In the genomic region with DNA sequence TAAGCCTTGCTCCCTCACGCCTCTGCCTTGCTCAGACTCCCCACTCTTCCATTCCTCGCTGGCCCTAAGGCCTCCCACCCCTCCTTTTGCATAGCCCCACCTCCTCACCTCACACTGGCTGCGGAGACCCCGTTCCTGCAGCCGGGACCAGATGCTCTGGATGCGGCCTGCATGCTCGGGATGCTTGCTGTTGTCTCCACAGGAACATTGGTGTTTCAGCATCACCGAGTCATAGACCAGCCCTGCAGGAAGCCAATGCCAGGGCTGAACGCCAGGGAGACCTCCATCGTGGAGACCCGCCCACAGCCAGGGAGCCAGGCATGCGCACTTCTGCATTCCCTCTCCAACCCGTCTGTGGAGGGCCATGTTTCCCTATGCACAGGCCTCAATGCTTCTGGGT, we compare ENCODE assay signal across 10 mouse cellular contexts. TPM values are rescaled to one million over a fixed set of nuclear protein-coding genes. Genes with fewer than 3 reads are reported as not detected.
DNase-seq lines count a peak whose midpoint lies in the region; ATAC-seq lines count a peak whose summit lies in the region.
"Had no signal": no experiment of that assay in that cellular context is flagged by ENCODE, and none has a peak within 500 bp of the region (broad histone marks: within the 10 kb centered on the region; RNA-seq: fewer than 3 reads in every experiment).

No protein-coding gene starts in this region.

- no peaks in the 10 kb centered on the region for H3K27me3 ChIP-seq in forebrain, embryonic 16.5 days (replicated peaks; ENCODE audit: control insufficient read depth, insufficient read depth, low read length)
- H3K27me3 ChIP-seq in midbrain, embryonic 13.5 days = no peaks in the 10 kb centered on the region

- H3K4me1 ChIP-seq in forebrain, embryonic 16.5 days (replicated peaks; ENCODE audit: control insufficient read depth, insufficient read depth, low read length) = peaks cover 13% of the 10 kb centered on the region
- H3K4me1 ChIP-seq in midbrain, embryonic 13.5 days (replicated peaks) = peaks cover 38% of the 10 kb centered on the region

- peaks cover 2% of the 10 kb centered on the region for H3K36me3 ChIP-seq in forebrain, embryonic 16.5 days (ENCODE audit: control insufficient read depth, insufficient read depth)
- peaks cover 66% of the 10 kb centered on the region for H3K36me3 ChIP-seq in midbrain, embryonic 13.5 days

- peak overlapping the region; percentile 32 for H3K4me3 ChIP-seq in forebrain, embryonic 16.5 days (replicated peaks; ENCODE audit: low read length)
- peak overlapping the region; percentile 8 for H3K4me3 ChIP-seq in midbrain, embryonic 13.5 days (replicated peaks)

- peak; percentile 12 for DNase-seq in cerebellum, adult 9-11 months
- no peak for DNase-seq in cerebellum, postnatal 25 days
- peak; percentile 74 for DNase-seq in Muller cell, postnatal 12 days (ENCODE audit: inconsistent ontology term)
- no peak for DNase-seq in lung, postnatal 10 days
- DNase-seq: lung, adult 2 months had no signal

- peak overlapping the region; percentile 41 for H3K4me2 ChIP-seq in forebrain, embryonic 16.5 days (ENCODE audit: low read length)
- H3K4me2 ChIP-seq in midbrain, embryonic 13.5 days (replicated peaks) = peak overlapping the region; percentile 41

- H3K27ac ChIP-seq in forebrain, embryonic 16.5 days (ENCODE audit: low read length) = peak overlapping the region; percentile 53
- peak overlapping the region; percentile 65 for H3K27ac ChIP-seq in midbrain, embryonic 13.5 days

- H3K9ac ChIP-seq in forebrain, embryonic 16.5 days (replicated peaks; ENCODE audit: low read depth, low read length) = peak overlapping the region; percentile 50
- H3K9ac ChIP-seq in midbrain, embryonic 13.5 days (replicated peaks) = 0 out of 2 replicates have a peak overlapping the region, but pooled peaks have one; percentile 19

- no peaks in the 10 kb centered on the region for H3K9me3 ChIP-seq in forebrain, embryonic 16.5 days (ENCODE audit: control insufficient read depth, low read length)
- no peaks in the 10 kb centered on the region for H3K9me3 ChIP-seq in midbrain, embryonic 13.5 days

- 7% methylated on average over 13 of the region's 13 CpGs for WGBS in forebrain, embryonic 16.5 days
- 11% methylated on average over 13 of the region's 13 CpGs for WGBS in midbrain, embryonic 13.5 days

- peak; percentile 75 for ATAC-seq in forebrain, embryonic 16.5 days
- peak; percentile 72 for ATAC-seq in midbrain, embryonic 13.5 days
- no peak for ATAC-seq in activated CD4-positive, CD25-positive, alpha-beta regulatory T cell, adult 4 months
- no peak for ATAC-seq in megakaryocyte-erythroid progenitor cell, adult 5-6 weeks (replicated peaks; ENCODE audit: low FRiP score, low TSS enrichment, poor library complexity, severe bottlenecking)
- ATAC-seq: intestine, postnatal 0 days had no signal

RNA-seq across cellular contexts. Expression of gene Slc48a1, which starts 24.3 kb away (rescaled TPM):
- 72.9 and 78.2 TPM in 2 replicates for polyA plus RNA-seq in forebrain, embryonic 16.5 days (2015; fragmentation: Nextera tagmentation; extraction: Ambion mirVana)
- polyA plus RNA-seq in midbrain, embryonic 13.5 days (2015; fragmentation: Nextera tagmentation; extraction: Ambion mirVana) = 48.0 and 59.8 TPM in 2 replicates
- polyA plus RNA-seq in activated CD4-positive, CD25-positive, alpha-beta regulatory T cell, adult 4 months (2017; shearing (Covaris generic)) = 10 to 100 TPM; 23.6 to 29.0 TPM
- total RNA-seq in megakaryocyte-erythroid progenitor cell, adult 5-6 weeks (2014; fragmentation: Nextera tagmentation) = 91.5 and 112 TPM in 2 replicates
- 53.7 and 72.6 TPM in 2 replicates for total RNA-seq in megakaryocyte-erythroid progenitor cell, adult 5-6 weeks (2017)

RNA-seq across cellular contexts. Expression of gene Rapgef3, which starts 34.8 kb away (rescaled TPM):
- polyA plus RNA-seq in forebrain, embryonic 16.5 days (2015; fragmentation: Nextera tagmentation; extraction: Ambion mirVana) = 8.9 and 13.3 TPM in 2 replicates
- 7.2 and 9.0 TPM in 2 replicates for polyA plus RNA-seq in midbrain, embryonic 13.5 days (2015; fragmentation: Nextera tagmentation; extraction: Ambion mirVana)
- polyA plus RNA-seq in activated CD4-positive, CD25-positive, alpha-beta regulatory T cell, adult 4 months (2017; shearing (Covaris generic)) = not detected
- 12.0 and 13.1 TPM in 2 replicates for total RNA-seq in megakaryocyte-erythroid progenitor cell, adult 5-6 weeks (2014; fragmentation: Nextera tagmentation)
- 6.8 and 8.2 TPM in 2 replicates for total RNA-seq in megakaryocyte-erythroid progenitor cell, adult 5-6 weeks (2017)

RNA-seq across cellular contexts. Expression of gene Hdac7, which starts 41.7 kb away (rescaled TPM):
- 21.7 and 31.1 TPM in 2 replicates for polyA plus RNA-seq in forebrain, embryonic 16.5 days (2015; fragmentation: Nextera tagmentation; extraction: Ambion mirVana)
- polyA plus RNA-seq in midbrain, embryonic 13.5 days (2015; fragmentation: Nextera tagmentation; extraction: Ambion mirVana) = 29.8 and 31.4 TPM in 2 replicates
- 10 to 100 TPM; 58.8 to 69.5 TPM for polyA plus RNA-seq in activated CD4-positive, CD25-positive, alpha-beta regulatory T cell, adult 4 months (2017; shearing (Covaris generic))
- 129 and 194 TPM in 2 replicates for total RNA-seq in megakaryocyte-erythroid progenitor cell, adult 5-6 weeks (2014; fragmentation: Nextera tagmentation)
- total RNA-seq in megakaryocyte-erythroid progenitor cell, adult 5-6 weeks (2017) = 24.8 and 35.6 TPM in 2 replicates

Comparison
In these comparisons a context has a peak if more than half of its experiments do, and no peak if none do; other contexts are left out.
1. DNase-seq: peak in cerebellum, adult 9-11 months (single experiment) and Muller cell, postnatal 12 days (single experiment); none in cerebellum, postnatal 25 days (0 of 2) and lung, postnatal 10 days (single experiment).
2. ATAC-seq: peak in forebrain, embryonic 16.5 days (single experiment) and midbrain, embryonic 13.5 days (single experiment); none in activated CD4-positive, CD25-positive, alpha-beta regulatory T cell, adult 4 months (single experiment) and megakaryocyte-erythroid progenitor cell, adult 5-6 weeks (single experiment).